Mouse (Mus musculus) natural killer cell, adult 2 months (primary cell): ENCODE data around the gene Mtmr1.

Experiments used
- DNase-seq, 2 experiments: peaks; one replicate each; pipeline ENCODE4 v3.0.0; 2022; ENCODE audit warnings: low spot score in 2 of 2

The Mtmr1 gene

GRCm38 (mm10) chrX:71442916-71443315 lies 78.4 kb downstream of the Mtmr1 start:
- DNase-seq = no peak

- DNase-seq = no peak
Measured at GRCm38 (mm10) chrX:71456078-71456737, 91.6 kb downstream of the Mtmr1 start.

GRCm38 (mm10) chrX:71464138-71464826 lies 99.7 kb downstream of the Mtmr1 start:
- no peak for DNase-seq

GRCm38 (mm10) chrX:71465417-71465816 lies 100.9 kb downstream of the Mtmr1 start:
- DNase-seq = no peak

- no peak for DNase-seq
Measured at GRCm38 (mm10) chrX:71467491-71467890, 102.9 kb downstream of the Mtmr1 start.
